Mouse (Mus musculus) brain, embryonic 14.5 days (tissue): ENCODE results near the gene Afmid.
A peak's percentile ranks its signal among the peaks of the same experiment; 100 is the strongest.

Source experiments
- CTCF ChIP-seq: fragments of 200-500 bp; IDR thresholded peaks from 2 replicates; pipeline ENCODE4 v1.5.1; 2012; ENCODE audit warnings: inconsistent platforms, mild to moderate bottlenecking, moderate library complexity, borderline replicate concordance; ENCODE audit not compliant: insufficient read depth, insufficient read length; ENCODE audit errors: extremely low read depth
- POLR2A ChIP-seq: fragments of 200-500 bp; IDR thresholded peaks from 2 replicates; pipeline ENCODE4 v1.6.1; 2012; ENCODE audit warnings: mild to moderate bottlenecking, inconsistent platforms, borderline replicate concordance; ENCODE audit not compliant: poor library complexity, insufficient read depth, insufficient read length, severe bottlenecking; ENCODE audit errors: extremely low read depth

GRCm38 (mm10) chr11:117832086-117832969 lies 6.6 kb downstream of the Afmid start:
- TF ChIP-seq CTCF (peak; percentile 67), POLR2A (no peak)
